Mouse (Mus musculus) liver, embryonic 14 days (tissue): Measurements from ENCODE around the gene Olfr555. TPM values are rescaled to one million over a fixed set of nuclear protein-coding genes. Genes with fewer than 3 reads are reported as not detected.

ENCODE experiments used
- polyA plus RNA-seq: library from polyadenylated mRNA; depleted of rRNA; stranded (reverse); fragments of >200 nt; gene quantifications from 2 replicates; pipeline ENCODE4 v1.2.3, GENCODE M21; 2012; rRNA removed

Olfr555 gene
- not detected in 2 replicates for polyA plus RNA-seq

GRCm38 (mm10) chr7:102658523-102658922 is at the start of gene Olfr555:
Gene Olfr555, plus strand, starts transcription at chr7:102658823.

GRCm38 (mm10) chr7:102618118-102618517 is 40.5 kb upstream of the Olfr555 start, which contains the start of gene Olfr553:
Gene Olfr553, minus strand, starts transcription at chr7:102618218.

GRCm38 (mm10) chr7:102638132-102638531 is 20.5 kb upstream of the Olfr555 start, which contains the start of gene Olfr554:
Gene Olfr554, plus strand, starts transcription at chr7:102638432.

GRCm38 (mm10) chr7:102664599-102664998 is 6.0 kb downstream of the Olfr555 start, which contains the start of gene Olfr556:
Gene Olfr556, plus strand, starts transcription at chr7:102664899.

GRCm38 (mm10) chr7:102686944-102687501 is 28.4 kb downstream of the Olfr555 start, which contains the start of gene Trim68:
Gene Trim68, minus strand, starts transcription at chr7:102687327.

GRCm38 (mm10) chr7:102695358-102696125 is 36.9 kb downstream of the Olfr555 start, which contains the start of gene Olfr557:
Gene Olfr557, plus strand, starts transcription at chr7:102695910.

GRCm38 (mm10) chr7:102701915-102702314 is 43.3 kb downstream of the Olfr555 start, which contains the start of gene Olfr558:
Gene Olfr558, plus strand, starts transcription at chr7:102702215.

Other genes with a start within 250 kb of the Olfr555 start
- 127 and 130 TPM in 2 replicates for gene Rrm1, start 217.1 kb upstream of the Olfr555 start, polyA plus RNA-seq
- not detected in 2 replicates for gene Olfr543, start 177.1 kb upstream of the Olfr555 start, polyA plus RNA-seq
- not detected in 2 replicates for gene Olfr544, start 170.5 kb upstream of the Olfr555 start, polyA plus RNA-seq
- not detected in 2 replicates for gene Olfr545, start 159.2 kb upstream of the Olfr555 start, polyA plus RNA-seq
- not detected in 2 replicates for gene Olfr547, start 124.1 kb upstream of the Olfr555 start, polyA plus RNA-seq
- gene Olfr548-ps1, start 117.9 kb upstream of the Olfr555 start, polyA plus RNA-seq, result not detected in 2 replicates
- gene Olfr549, start 109.0 kb upstream of the Olfr555 start, polyA plus RNA-seq, result not detected in 2 replicates
- gene Trim21, start 93.3 kb upstream of the Olfr555 start, polyA plus RNA-seq, result 3.5 and 4.1 TPM in 2 replicates
- not detected in 2 replicates for gene Olfr550, start 87.4 kb upstream of the Olfr555 start, polyA plus RNA-seq
- gene Olfr551, start 66.9 kb upstream of the Olfr555 start, polyA plus RNA-seq, result not detected in 2 replicates
- not detected in 2 replicates for gene Olfr552, start 61.1 kb upstream of the Olfr555 start, polyA plus RNA-seq
- gene Olfr553, start 40.6 kb upstream of the Olfr555 start, polyA plus RNA-seq, result not detected in 2 replicates
- gene Olfr554, start 20.4 kb upstream of the Olfr555 start, polyA plus RNA-seq, result not detected in 2 replicates
- gene Olfr556, start 6.1 kb downstream of the Olfr555 start, polyA plus RNA-seq, result not detected in 2 replicates
- 2.0 and 2.5 TPM in 2 replicates for gene Trim68, start 28.5 kb downstream of the Olfr555 start, polyA plus RNA-seq
- not detected in 2 replicates for gene Olfr557, start 37.1 kb downstream of the Olfr555 start, polyA plus RNA-seq
- gene Olfr558, start 43.4 kb downstream of the Olfr555 start, polyA plus RNA-seq, result not detected in 2 replicates
- gene Olfr33, start 60.2 kb downstream of the Olfr555 start, polyA plus RNA-seq, result not detected in 2 replicates
- gene Olfr559, start 68.7 kb downstream of the Olfr555 start, polyA plus RNA-seq, result not detected in 2 replicates
- not detected in 2 replicates for gene Olfr560, start 100.5 kb downstream of the Olfr555 start, polyA plus RNA-seq
- gene Olfr78, start 100.6 kb downstream of the Olfr555 start, polyA plus RNA-seq, result 0.01 and 0.15 TPM in 2 replicates
- gene Olfr561, start 112.4 kb downstream of the Olfr555 start, polyA plus RNA-seq, result 0.05 TPM in 1 of 2 replicates, not detected in the other
- not detected in 2 replicates for gene Olfr564, start 144.7 kb downstream of the Olfr555 start, polyA plus RNA-seq
- not detected in 2 replicates for gene Olfr566, start 199.9 kb downstream of the Olfr555 start, polyA plus RNA-seq
- not detected in 2 replicates for gene Olfr568, start 218.3 kb downstream of the Olfr555 start, polyA plus RNA-seq
- gene Olfr569, start 232.1 kb downstream of the Olfr555 start, polyA plus RNA-seq, result not detected in 2 replicates
- gene Olfr570, start 235.8 kb downstream of the Olfr555 start, polyA plus RNA-seq, result not detected in 2 replicates